Mouse (Mus musculus): Measurements from ENCODE around the gene Itgb6. TPM values are rescaled to one million over a fixed set of nuclear protein-coding genes. Genes with fewer than 3 reads are reported as not detected.

The Itgb6 gene
- polyA plus RNA-seq, 1 experiment from 2014 or later = 8.9 TPM

GRCm38 (mm10) chr2:60552177-60552901 lies 170.1 kb downstream of the Itgb6 start:
- no peaks in the 10 kb centered on the region for H3K27me3 ChIP-seq (ENCODE audit: control insufficient read depth, insufficient read depth, low read length)
- H3K4me3 ChIP-seq (ENCODE audit: low read length) = peak overlapping the region; percentile 48
- H3K9ac ChIP-seq (ENCODE audit: low read depth, low read length) = peak overlapping the region; percentile 45
- peaks cover 10% of the 10 kb centered on the region for H3K4me1 ChIP-seq (ENCODE audit: control insufficient read depth, insufficient read depth, low read length)
- H3K36me3 ChIP-seq (ENCODE audit: control insufficient read depth, insufficient read depth, low read length) = no peaks in the 10 kb centered on the region
- H3K4me2 ChIP-seq (replicated peaks; ENCODE audit: low read depth, low read length) = peak overlapping the region; percentile 95
- 25% methylated on average over 21 of the region's 21 CpGs for WGBS
- no peak for ATAC-seq (ENCODE audit: low FRiP score, low TSS enrichment)
- H3K9me3 ChIP-seq (ENCODE audit: control insufficient read depth, low read length) = no peaks in the 10 kb centered on the region
- no peak overlapping the region for H3K27ac ChIP-seq (ENCODE audit: low read depth, low read length)

GRCm38 (mm10) chr2:60551673-60552072 lies 170.8 kb downstream of the Itgb6 start:
- no peak overlapping the region for H3K4me2 ChIP-seq (replicated peaks; ENCODE audit: low read depth, low read length)
- 62% methylated on average over 2 of the region's 2 CpGs for WGBS
- peaks cover 10% of the 10 kb centered on the region for H3K4me1 ChIP-seq (ENCODE audit: control insufficient read depth, insufficient read depth, low read length)
- H3K9me3 ChIP-seq (ENCODE audit: control insufficient read depth, low read length) = no peaks in the 10 kb centered on the region
- H3K4me3 ChIP-seq (ENCODE audit: low read length) = no peak overlapping the region
- H3K36me3 ChIP-seq (ENCODE audit: control insufficient read depth, insufficient read depth, low read length) = no peaks in the 10 kb centered on the region
- H3K27ac ChIP-seq (ENCODE audit: low read depth, low read length) = no peak overlapping the region
- ATAC-seq (ENCODE audit: low FRiP score, low TSS enrichment) = no peak
- H3K27me3 ChIP-seq (ENCODE audit: control insufficient read depth, insufficient read depth, low read length) = no peaks in the 10 kb centered on the region
- no peak overlapping the region for H3K9ac ChIP-seq (ENCODE audit: low read depth, low read length)

GRCm38 (mm10) chr2:60550521-60550920 lies 171.9 kb downstream of the Itgb6 start:
- WGBS = 90% methylated on average over 8 of the region's 8 CpGs
- no peak for ATAC-seq (ENCODE audit: low FRiP score, low TSS enrichment)

GRCm38 (mm10) chr2:60549851-60550250 lies 172.6 kb downstream of the Itgb6 start:
- H3K4me2 ChIP-seq (replicated peaks; ENCODE audit: low read depth, low read length) = no peak overlapping the region
- no peak for ATAC-seq (ENCODE audit: low FRiP score, low TSS enrichment)
- no peaks in the 10 kb centered on the region for H3K9me3 ChIP-seq (ENCODE audit: control insufficient read depth, low read length)
- no peak overlapping the region for H3K4me3 ChIP-seq (ENCODE audit: low read length)
- no peak overlapping the region for H3K9ac ChIP-seq (ENCODE audit: low read depth, low read length)
- no peaks in the 10 kb centered on the region for H3K27me3 ChIP-seq (ENCODE audit: control insufficient read depth, insufficient read depth, low read length)
- WGBS = 93% methylated on average over 2 of the region's 2 CpGs
- H3K27ac ChIP-seq (ENCODE audit: low read depth, low read length) = no peak overlapping the region
- peaks cover 10% of the 10 kb centered on the region for H3K4me1 ChIP-seq (ENCODE audit: control insufficient read depth, insufficient read depth, low read length)
- no peaks in the 10 kb centered on the region for H3K36me3 ChIP-seq (ENCODE audit: control insufficient read depth, insufficient read depth, low read length)

More at GRCm38 (mm10) chr2:60550521-60550920, 171.9 kb downstream of the Itgb6 start:
- H3K27me3 ChIP-seq (ENCODE audit: control insufficient read depth, insufficient read depth, low read length) = no peaks in the 10 kb centered on the region
- no peak overlapping the region for H3K4me2 ChIP-seq (replicated peaks; ENCODE audit: low read depth, low read length)
- H3K9me3 ChIP-seq (ENCODE audit: control insufficient read depth, low read length) = no peaks in the 10 kb centered on the region
- H3K4me3 ChIP-seq (ENCODE audit: low read length) = no peak overlapping the region
- no peak overlapping the region for H3K27ac ChIP-seq (ENCODE audit: low read depth, low read length)
- peaks cover 10% of the 10 kb centered on the region for H3K4me1 ChIP-seq (ENCODE audit: control insufficient read depth, insufficient read depth, low read length)
- H3K36me3 ChIP-seq (ENCODE audit: control insufficient read depth, insufficient read depth, low read length) = no peaks in the 10 kb centered on the region
- no peak overlapping the region for H3K9ac ChIP-seq (ENCODE audit: low read depth, low read length)

Other genes starting within 250 kb of the Itgb6 start
- 1.6 and 3.3 TPM in 2 replicates for gene Pla2r1, start 169.3 kb downstream of the Itgb6 start, polyA plus RNA-seq (2014; fragmentation: Nextera tagmentation; extraction: Ambion mirVana)
- 107 and 115 TPM in 2 replicates for gene Rbms1, start 240.5 kb upstream of the Itgb6 start, polyA plus RNA-seq (2014; fragmentation: Nextera tagmentation; extraction: Ambion mirVana)

Measured in kidney, embryonic 14.5 days (tissue).